Mouse (Mus musculus): ENCODE data around the gene Fbxo8. TPM values are rescaled to one million over a fixed set of nuclear protein-coding genes. Genes with fewer than 3 reads are reported as not detected.

Gene Fbxo8
- total and polyA plus RNA-seq, 3 experiments = 14.8 to 47.0 (median 28.1) TPM

GRCm38 (mm10) chr8:56566856-56567255 lies 16.0 kb downstream of the Fbxo8 start:
- TF ChIP-seq RAD21 (IDR thresholded peaks at IDR 0.05; ENCODE audit: low read depth, low read length) = no peak
- no peak overlapping the region for H3K27ac ChIP-seq (ENCODE audit: insufficient read depth, low read depth)
- in situ Hi-C loops (cut with MboI; ENCODE audit: low pct_ligation_motif_present, low pct_unique_long_range_greater_than_20kb, low sequenced_read_pairs) = no loop called here
- H3K36me3 ChIP-seq (replicated peaks in 1 of 2; ENCODE audit: control insufficient read depth in 1 of 2, insufficient read depth in 1 of 2, low read length in 1 of 2) = peaks cover 4 to 22% of the 10 kb centered on the region in 2 experiments
- H3K9me3 ChIP-seq (replicated peaks; ENCODE audit: low read length) = no peaks in the 10 kb centered on the region
- H3K4me3 ChIP-seq (replicated peaks in 1 of 3; ENCODE audit: low read depth in 2 of 3, low read length in 2 of 3, poor library complexity in 1 of 3) = no peak overlapping the region
- H3K27me3 ChIP-seq (replicated peaks) = no peaks in the 10 kb centered on the region
- no peak overlapping the region for H3K9ac ChIP-seq (ENCODE audit: insufficient read depth, low read depth)
- H3K4me2 ChIP-seq (ENCODE audit: insufficient read depth, low read depth, poor library complexity, severe bottlenecking) = no peak overlapping the region
- DNase-seq (ENCODE audit: extremely low read depth) = no peak
- dilution Hi-C loops (cut with MboI; ENCODE audit: extremely low pct_ligation_motif_present, extremely low pct_unique_long_range_greater_than_20kb, low sequenced_read_pairs) = no loop called here
- no peaks in the 10 kb centered on the region for H3K4me1 ChIP-seq (ENCODE audit: control insufficient read depth in 1 of 2, insufficient read depth in 2 of 2)
- H3K79me2 ChIP-seq (replicated peaks; ENCODE audit: control insufficient read depth, extremely low read depth, insufficient read depth, poor library complexity, severe bottlenecking) = no peaks in the 10 kb centered on the region

GRCm38 (mm10) chr8:56580918-56581317 lies 30.0 kb downstream of the Fbxo8 start:
- no peaks in the 10 kb centered on the region for H3K9me3 ChIP-seq (replicated peaks; ENCODE audit: low read length)
- no peak for TF ChIP-seq MAFK (IDR thresholded peaks at IDR 0.05; ENCODE audit: insufficient replicate concordance, low read length)
- no peak for TF ChIP-seq RCOR1 (conservative IDR thresholded peaks at IDR 0.05; ENCODE audit: low read depth, low read length)
- no peak for TF ChIP-seq USF1 (IDR thresholded peaks at IDR 0.05; ENCODE audit: low read depth, low read length)
- no peak for TF ChIP-seq USF2 (conservative IDR thresholded peaks at IDR 0.05; ENCODE audit: low read depth, low read length)
- no peak for TF ChIP-seq MEF2A (IDR thresholded peaks at IDR 0.05; ENCODE audit: borderline replicate concordance, low read depth, low read length)
- TF ChIP-seq E2F4 (IDR thresholded peaks at IDR 0.05; ENCODE audit: insufficient replicate concordance, low read depth, low read length) = no peak
- TF ChIP-seq BHLHE40 (IDR thresholded peaks at IDR 0.05; ENCODE audit: low read depth, low read length) = no peak
- no peak for TF ChIP-seq ELF1 (IDR thresholded peaks at IDR 0.05; ENCODE audit: low read depth, low read length)
- TF ChIP-seq CHD2 (IDR thresholded peaks at IDR 0.05; ENCODE audit: low read length) = no peak
- TF ChIP-seq POLR2A (IDR thresholded peaks at IDR 0.05; ENCODE audit: low read depth, low read length) = no peak
- no peak for TF ChIP-seq HCFC1 (IDR thresholded peaks at IDR 0.05; ENCODE audit: low read depth, low read length)
- TF ChIP-seq ZMIZ1 (IDR thresholded peaks at IDR 0.05; ENCODE audit: low read depth, low read length) = no peak
- no peak for TF ChIP-seq CHD1 (IDR thresholded peaks at IDR 0.05; ENCODE audit: low read depth, low read length)
- no peak for TF ChIP-seq PAX5 (IDR thresholded peaks at IDR 0.05; ENCODE audit: low read length)
- TF ChIP-seq ETS1 (conservative IDR thresholded peaks at IDR 0.05; ENCODE audit: low read depth, low read length) = no peak
- TF ChIP-seq ZKSCAN1 (IDR thresholded peaks at IDR 0.05; ENCODE audit: borderline replicate concordance, low read depth, low read length) = no peak
- H3K9ac ChIP-seq (ENCODE audit: insufficient read depth, low read depth) = no peak overlapping the region
- no peak overlapping the region for H3K4me3 ChIP-seq (replicated peaks in 1 of 3; ENCODE audit: low read depth in 2 of 3, low read length in 2 of 3, poor library complexity in 1 of 3)
- in situ Hi-C loops (cut with MboI; ENCODE audit: low pct_ligation_motif_present, low pct_unique_long_range_greater_than_20kb, low sequenced_read_pairs) = no loop called here
- no peaks in the 10 kb centered on the region for H3K4me1 ChIP-seq (ENCODE audit: control insufficient read depth in 1 of 2, insufficient read depth in 2 of 2)
- dilution Hi-C loops (cut with MboI; ENCODE audit: extremely low pct_ligation_motif_present, extremely low pct_unique_long_range_greater_than_20kb, low sequenced_read_pairs) = no loop called here
- H3K79me2 ChIP-seq (replicated peaks; ENCODE audit: control insufficient read depth, extremely low read depth, insufficient read depth, poor library complexity, severe bottlenecking) = no peaks in the 10 kb centered on the region
- no peak overlapping the region for H3K4me2 ChIP-seq (ENCODE audit: insufficient read depth, low read depth, poor library complexity, severe bottlenecking)
- H3K27ac ChIP-seq (ENCODE audit: insufficient read depth, low read depth) = no peak overlapping the region
- peaks cover 0 to 7% of the 10 kb centered on the region in 2 experiments for H3K36me3 ChIP-seq (replicated peaks in 1 of 2; ENCODE audit: control insufficient read depth in 1 of 2, insufficient read depth in 1 of 2, low read length in 1 of 2)
- no peak for DNase-seq (ENCODE audit: extremely low read depth)
- H3K27me3 ChIP-seq (replicated peaks) = no peaks in the 10 kb centered on the region
